Mouse (Mus musculus) cerebellum, adult (tissue): ENCODE results near the gene Vmn2r103.

ENCODE experiments used
- ATAC-seq: cut with Nextera tagmentation; 2 replicates; pipeline ENCODE4 v1.9.2; 2017; ENCODE audit warnings: mild to moderate bottlenecking, moderate library complexity, mixed read lengths; ENCODE audit not compliant: insufficient number of reproducible peaks, low FRiP score, low TSS enrichment

The Vmn2r103 gene

DNA sequence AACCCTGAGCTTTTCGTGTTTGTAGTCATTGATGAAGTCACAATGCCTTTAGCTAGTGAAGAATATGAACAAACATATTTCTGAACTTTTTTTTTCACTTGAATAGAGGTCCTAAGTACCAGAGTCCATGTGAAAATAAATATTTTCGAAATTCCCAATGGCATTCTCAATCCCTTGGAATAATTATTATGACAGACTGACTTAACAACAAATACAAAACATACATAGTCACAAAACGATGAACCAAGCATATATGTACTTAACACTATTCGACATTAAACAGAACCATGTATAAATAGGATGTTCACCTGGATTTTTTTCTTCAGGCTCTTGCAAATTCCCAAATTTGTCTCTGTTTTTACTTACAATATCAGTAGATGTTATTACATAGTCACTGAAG lies at the start of gene Vmn2r103:
TSS of gene Vmn2r103 (plus strand) at position 301 of the 400 bp plus-strand sequence.
- no peak for ATAC-seq

DNA sequence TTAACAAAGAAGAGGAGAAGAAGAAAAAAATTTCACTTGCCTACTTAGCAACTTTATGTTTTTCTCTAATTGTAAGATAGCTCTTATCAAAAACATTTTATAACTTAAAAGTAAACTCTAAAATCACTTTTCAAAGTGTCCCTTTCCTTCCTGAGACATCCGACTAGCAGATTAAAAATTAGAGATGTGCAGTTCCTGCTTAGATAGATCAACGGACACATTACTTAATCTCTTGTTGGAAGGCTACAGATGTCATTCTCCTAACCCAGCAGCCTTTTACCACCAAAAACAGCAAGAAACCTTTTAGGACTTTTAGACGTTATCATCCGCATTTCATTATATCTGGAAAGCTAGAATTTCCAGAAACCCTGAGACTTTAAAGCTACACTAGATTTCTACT lies 5.8 kb downstream of the Vmn2r103 start:
- no peak for ATAC-seq

DNA sequence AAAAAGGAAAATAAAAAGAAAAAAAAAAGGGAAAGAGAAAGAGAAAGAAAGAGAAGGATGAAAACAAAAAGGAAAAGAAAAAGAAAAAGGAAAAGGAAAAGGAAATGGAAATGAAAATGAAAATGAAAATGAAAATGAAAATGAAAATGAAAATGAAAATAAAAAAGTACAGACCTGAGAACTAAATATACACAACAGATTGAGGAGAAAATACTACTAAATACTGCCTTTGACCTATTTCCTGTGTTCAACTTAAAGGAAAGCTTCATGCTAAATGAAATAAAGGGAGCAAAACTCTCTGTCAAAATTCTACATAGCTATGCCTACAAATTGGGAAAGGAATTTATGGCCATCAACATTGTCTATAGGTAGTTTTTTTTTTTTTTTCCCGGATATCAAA lies 16.1 kb downstream of the Vmn2r103 start:
- ATAC-seq, result no peak
